Mouse (Mus musculus): ENCODE data around the gene Dnah14.
"Not testable (repeated sequence)": the region's sequence is repeated elsewhere in the genome, so short reads cannot be mapped to it uniquely, and the experiment has no call there.

Dnah14 gene

GRCm38 (mm10) chr1:181611118-181611517 lies 34.8 kb downstream of the Dnah14 start:
- DNase-seq: no peak

DNA sequence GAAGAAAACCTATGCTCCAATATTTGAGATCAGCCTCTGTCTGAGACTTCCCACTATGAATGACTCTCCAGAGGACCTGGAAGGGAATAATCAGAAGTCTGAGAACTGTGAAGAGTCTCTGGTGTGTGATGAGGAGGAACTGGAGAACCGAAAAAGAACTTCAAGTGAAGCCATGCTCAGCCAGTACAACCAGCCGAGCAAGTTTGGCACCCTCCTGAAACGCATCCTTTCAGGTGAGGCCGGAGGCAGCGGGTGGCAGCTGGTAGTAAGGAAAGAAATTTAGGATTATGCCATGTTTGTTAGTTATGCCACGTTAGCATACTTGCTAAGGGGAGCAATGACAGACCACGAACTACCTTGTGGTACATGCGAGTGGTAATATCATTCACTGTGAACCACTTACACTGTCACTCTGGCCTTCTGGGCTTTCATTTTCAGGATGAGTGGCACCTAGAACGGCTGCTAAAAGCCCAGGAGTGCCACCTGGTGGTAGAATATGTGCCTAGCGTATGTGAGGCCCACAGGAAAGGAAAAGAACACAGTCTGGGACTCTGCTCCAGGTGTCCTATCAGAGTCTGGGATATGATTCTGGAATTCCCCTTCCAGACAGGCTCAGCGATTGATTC lies 39.6 kb downstream of the Dnah14 start:
- DNase-seq: peak; percentile 50

DNA sequence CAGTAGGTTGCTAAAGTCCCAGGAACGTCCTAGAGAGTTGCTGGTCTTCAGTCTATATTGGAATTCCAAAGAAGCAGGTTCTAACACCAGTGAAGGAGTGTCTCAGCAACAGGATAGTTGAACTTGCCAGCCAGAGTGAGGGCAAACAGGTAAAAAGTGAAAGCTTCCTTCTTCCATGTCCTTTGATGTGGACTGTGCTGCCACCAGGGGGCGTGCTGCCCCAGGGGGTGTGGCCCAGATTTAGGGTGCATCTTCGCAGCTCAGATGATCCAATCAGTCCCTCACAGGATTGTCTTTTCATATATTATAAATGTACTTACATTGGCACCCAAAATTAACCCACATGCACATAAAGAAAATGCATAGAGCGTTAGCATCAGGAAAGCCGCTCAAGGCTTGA lies 41.0 kb downstream of the Dnah14 start:
- peak; percentile 2 for DNase-seq

GRCm38 (mm10) chr1:181623149-181623680 lies 46.9 kb downstream of the Dnah14 start:
- DNase-seq: no peak

GRCm38 (mm10) chr1:181624876-181625275 lies 48.5 kb downstream of the Dnah14 start:
- DNase-seq: no peak

DNA sequence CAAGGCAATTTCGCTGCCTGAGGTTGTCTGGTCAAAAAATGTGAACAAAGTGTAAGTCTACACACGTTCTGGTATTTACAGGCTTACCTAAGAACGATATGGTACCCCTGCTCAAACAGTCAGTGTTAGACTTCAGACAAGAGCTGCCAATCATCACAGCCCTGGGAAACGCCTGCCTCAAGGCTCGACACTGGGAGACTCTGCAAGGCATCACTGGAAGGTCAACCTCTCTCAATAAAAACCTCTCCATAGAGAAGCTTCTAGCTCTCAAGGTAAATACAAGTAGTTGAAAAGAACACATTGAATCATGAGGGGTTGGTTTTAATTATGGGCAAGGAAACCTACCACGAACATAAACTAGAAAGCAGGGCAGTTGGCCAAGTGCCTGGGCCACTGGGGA lies 51.9 kb downstream of the Dnah14 start:
- no peak for DNase-seq

GRCm38 (mm10) chr1:181631371-181631770 lies 55.0 kb downstream of the Dnah14 start:
- no peak for DNase-seq

DNA sequence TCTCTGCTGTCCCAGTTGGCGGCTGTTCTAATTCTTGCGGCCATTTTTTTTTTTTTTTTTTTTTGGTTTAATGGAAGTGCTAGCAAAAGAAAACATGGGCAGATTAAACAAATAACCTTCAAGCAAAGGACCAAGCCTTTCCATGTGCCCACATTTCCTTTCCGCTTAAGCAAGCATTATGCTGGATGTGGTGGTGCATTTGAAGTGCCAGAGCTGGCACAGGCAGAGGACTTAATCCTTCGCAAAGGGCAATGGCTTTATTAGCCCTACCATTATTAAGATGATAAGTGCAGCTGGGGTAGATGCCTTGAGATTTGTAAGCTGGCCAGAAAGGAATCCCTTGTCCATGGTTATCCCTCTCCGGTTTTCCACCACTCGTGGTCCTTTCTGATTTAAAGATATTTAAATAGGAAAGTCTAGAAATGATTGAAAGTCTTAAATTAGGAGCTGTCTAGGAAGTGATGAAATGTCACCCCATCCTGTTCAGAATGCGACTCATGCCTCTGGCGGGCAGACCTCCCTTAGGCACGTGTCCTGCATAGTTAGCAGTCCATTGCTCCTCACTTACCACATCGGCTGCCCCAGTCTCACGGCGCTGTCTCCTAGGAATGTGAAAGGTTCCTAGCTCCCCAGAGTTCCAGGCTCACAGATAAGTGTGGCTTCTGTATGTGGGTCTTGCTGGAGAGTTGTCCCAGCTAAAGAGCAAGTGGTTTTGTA lies 61.8 kb downstream of the Dnah14 start:
- no peak for DNase-seq

GRCm38 (mm10) chr1:181640383-181640782 lies 64.0 kb downstream of the Dnah14 start:
- no peak for DNase-seq

DNA sequence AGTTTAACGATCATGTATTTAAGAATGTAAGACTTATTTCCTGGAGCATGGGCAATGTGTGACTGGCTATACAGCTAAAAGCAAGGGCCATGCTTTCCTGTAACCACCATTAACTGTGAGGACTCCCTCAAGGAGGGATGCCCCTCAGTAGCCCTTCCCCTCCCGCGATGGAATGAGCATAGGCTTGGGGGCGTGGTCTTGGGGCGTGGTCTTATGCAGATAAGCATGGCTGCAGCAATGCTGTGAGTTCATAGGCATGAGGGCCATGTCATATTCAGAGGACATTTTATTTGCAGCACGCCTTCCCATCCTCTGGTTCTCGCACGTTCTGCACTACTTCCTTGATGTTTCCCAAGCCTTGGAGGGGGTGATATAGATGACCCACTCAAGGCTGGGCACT lies 71.1 kb downstream of the Dnah14 start:
- DNase-seq: no peak

GRCm38 (mm10) chr1:181653481-181653880 lies 77.1 kb downstream of the Dnah14 start:
- no peak for DNase-seq

GRCm38 (mm10) chr1:181656421-181656820 lies 80.1 kb downstream of the Dnah14 start:
- peak; percentile 21 for DNase-seq

DNA sequence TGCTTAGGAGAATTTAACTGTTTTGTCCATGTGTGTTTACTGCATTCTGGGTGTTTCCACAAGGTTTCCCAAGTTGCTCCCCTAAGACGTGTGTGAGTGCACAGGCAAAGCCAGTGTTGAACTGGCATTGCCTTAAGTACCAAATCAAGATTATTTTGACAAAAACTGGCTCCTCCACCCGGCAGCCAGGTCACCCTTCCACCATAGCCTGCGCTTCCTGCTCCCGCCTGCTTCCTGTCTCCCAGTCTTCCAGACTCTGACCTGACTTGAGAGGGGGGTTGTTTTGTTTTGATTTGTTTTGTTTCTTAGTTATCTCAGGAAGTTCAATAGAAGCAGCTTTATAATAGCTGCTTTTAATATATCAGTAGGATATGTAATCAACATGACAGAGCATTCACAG lies 90.4 kb downstream of the Dnah14 start:
- no peak for DNase-seq

- DNase-seq: no peak
These were observed 118.6 kb downstream of the Dnah14 start for GRCm38 (mm10) chr1:181694729-181695498.

DNA sequence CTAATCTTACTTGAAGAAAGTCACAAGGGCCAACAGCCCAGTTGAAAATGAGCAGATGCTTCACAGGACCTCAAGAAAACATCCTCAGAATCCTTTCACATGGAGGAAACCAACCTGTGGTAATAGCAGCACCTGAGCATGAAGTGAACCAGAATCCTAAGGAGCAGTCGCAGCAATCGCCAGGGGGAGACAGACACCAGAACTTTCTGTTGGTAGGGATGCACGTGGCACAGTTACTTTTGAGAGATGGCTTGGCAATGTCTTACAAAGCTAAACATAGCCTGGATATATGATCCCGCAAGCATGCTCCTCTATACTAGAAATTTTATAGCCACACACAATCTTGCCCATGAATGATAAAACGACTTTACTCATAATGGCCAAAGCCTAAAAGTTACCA lies 152.3 kb downstream of the Dnah14 start:
- DNase-seq: no peak

GRCm38 (mm10) chr1:181733517-181733916 lies 157.2 kb downstream of the Dnah14 start:
- no peak for DNase-seq

DNA sequence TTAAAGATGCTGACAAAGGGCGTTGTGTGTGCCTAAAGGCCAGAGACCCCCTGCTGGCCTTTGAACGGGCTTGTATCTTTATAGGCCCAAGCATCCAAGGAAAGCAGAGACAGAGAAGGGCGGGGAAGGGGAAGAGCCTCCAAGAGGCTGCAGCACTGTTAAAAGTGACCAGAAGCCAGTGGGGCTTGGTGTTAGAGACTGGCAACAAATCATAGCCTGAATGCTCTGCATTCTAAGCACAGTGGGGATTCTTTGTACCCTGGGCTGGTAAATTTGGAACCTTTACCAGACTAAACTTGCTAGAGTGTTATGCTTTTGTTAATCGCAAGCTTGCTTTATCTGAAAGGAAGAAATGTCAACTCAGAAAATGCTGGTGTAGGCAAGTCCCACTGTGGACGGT lies 163.9 kb downstream of the Dnah14 start:
- no peak for DNase-seq

DNA sequence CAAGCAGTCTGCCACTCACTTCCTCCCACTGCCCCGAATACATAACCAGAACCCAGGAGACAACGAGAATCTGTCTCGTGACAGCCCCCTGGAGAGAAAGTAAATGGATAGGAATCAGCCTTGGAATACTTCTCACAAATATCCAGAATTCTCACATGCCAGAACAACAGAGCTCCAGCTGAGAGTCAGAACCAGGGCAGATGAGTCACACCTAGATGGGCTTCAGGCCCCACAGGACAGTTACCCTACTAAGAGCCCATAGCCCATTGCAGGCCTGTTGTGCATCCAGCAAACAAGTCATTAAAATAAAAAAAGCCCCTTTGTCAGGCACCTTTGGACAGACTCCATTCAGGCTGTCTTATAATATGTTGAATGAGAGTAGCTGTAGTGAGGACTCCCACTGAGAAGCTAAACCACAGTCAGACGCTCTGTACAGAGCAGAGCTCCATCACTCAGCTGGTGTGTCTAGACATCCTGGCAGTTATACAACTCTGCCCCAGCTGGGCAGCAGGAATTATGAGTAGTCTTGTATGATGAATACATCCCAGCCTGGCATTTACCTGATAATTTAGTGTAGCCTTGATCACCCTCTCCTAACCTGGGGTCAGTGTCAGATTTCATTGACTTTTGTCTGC lies 166.0 kb downstream of the Dnah14 start:
- DNase-seq: no peak

DNA sequence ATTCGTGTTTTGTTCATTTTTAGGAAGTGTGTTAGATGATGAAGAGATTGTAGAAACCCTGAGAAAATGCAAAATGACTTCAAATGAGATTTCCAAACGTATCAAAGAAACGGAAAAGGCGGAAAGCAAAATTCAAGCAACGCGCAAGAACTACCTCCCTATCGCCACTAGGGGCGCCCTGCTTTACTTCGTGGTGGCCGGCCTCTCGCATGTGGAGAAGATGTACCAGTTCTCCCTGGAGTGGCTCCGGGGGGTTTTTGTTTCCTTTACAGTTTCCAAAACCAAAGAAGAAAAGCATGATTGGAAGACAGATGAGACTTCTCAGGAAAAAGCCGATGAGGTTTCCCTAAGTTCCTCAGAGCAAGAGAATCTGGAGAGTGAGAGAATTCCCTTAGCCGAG lies 193.0 kb downstream of the Dnah14 start:
- DNase-seq: no peak

- no peak for DNase-seq
These were observed 195.5 kb downstream of the Dnah14 start for GRCm38 (mm10) chr1:181771871-181772270.

DNA sequence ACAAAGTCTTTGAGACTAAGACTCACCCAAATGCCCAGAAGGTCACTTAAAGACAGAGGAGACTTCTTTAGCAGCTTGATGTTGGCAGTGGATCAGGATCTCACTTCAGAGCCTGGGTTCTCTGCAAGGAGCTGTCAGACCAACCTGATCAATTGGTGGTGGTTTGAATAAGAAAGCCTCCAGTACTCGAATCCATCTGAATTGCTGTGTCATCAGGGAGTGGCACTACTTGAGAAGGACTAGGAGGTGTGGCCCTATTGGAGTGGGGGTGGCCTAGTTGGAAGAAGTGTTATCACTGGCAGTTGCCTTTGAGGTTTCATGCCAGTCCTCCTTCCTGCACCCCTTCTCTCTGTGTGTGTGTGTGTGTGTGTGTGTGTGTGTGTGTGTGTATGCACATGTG lies 200.2 kb downstream of the Dnah14 start:
- DNase-seq: no peak

DNA sequence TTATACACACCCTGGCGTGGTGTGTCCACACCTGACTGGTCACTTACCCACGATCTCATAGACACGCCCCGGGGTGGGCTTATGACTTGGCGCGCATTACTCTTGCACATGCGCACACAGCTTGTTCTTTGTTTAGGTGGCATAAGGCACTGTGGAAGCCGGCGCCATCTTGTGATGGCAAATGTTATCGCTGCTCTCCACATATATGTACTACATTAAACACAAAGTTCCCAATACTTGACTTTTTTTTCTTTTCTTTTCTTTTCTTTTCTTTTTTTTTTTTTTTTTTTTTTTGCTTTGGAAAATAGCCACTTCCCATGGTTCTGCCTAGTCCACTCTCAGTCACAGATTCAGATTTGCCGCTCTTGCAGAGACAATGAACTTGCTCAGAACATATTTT lies 206.2 kb downstream of the Dnah14 start:
- not testable (repeated sequence) for DNase-seq

DNA sequence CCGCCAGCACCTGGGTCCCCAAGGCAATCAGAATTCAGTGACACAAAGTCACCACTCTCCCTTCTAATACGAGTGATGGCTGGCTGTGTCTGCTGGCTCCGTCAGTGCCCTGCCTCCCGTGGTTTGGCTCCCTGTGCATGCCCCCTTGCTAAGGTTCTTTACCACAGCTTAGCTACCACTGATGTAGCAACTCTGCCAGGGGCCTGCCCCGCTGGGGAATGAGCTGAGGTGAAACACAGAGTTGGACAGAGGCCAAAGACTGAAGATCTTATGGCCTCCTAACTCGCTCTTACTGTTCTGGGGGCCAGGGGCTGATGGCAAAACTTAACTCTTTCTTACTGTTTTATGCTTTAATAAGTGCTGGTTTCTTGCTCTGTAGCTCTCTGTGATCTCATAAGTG lies 213.6 kb downstream of the Dnah14 start:
- DNase-seq: no peak

Data from cerebellum, adult 9-11 months (tissue).